Mouse (Mus musculus) ES-E14 (cell line): ENCODE measurements around the gene Olfr125.

Experiments used
- CHD2 ChIP-seq: IDR thresholded peaks from 2 replicates; pipeline ENCODE4 v1.6.1; 2014; ENCODE audit warnings: mild to moderate bottlenecking, low read depth, low read length, inconsistent platforms
- HCFC1 ChIP-seq: IDR thresholded peaks from 2 replicates; pipeline ENCODE4 v1.6.1; 2012; ENCODE audit warnings: low read length, inconsistent platforms, borderline replicate concordance; ENCODE audit not compliant: insufficient read depth
- MAFK ChIP-seq: IDR thresholded peaks from 2 replicates; pipeline ENCODE4 v1.6.1; 2014; ENCODE audit warnings: mild to moderate bottlenecking, low read depth, low read length, inconsistent platforms; ENCODE audit not compliant: insufficient read depth
- ZC3H11A ChIP-seq: IDR thresholded peaks from 2 replicates; pipeline ENCODE4 v1.6.1; 2012; ENCODE audit warnings: low read depth, mild to moderate bottlenecking, inconsistent platforms, low read length, borderline replicate concordance
- ZNF384 ChIP-seq: IDR thresholded peaks from 2 replicates; pipeline ENCODE4 v1.6.1; 2012; ENCODE audit warnings: low read depth, low read length, inconsistent platforms

DNA sequence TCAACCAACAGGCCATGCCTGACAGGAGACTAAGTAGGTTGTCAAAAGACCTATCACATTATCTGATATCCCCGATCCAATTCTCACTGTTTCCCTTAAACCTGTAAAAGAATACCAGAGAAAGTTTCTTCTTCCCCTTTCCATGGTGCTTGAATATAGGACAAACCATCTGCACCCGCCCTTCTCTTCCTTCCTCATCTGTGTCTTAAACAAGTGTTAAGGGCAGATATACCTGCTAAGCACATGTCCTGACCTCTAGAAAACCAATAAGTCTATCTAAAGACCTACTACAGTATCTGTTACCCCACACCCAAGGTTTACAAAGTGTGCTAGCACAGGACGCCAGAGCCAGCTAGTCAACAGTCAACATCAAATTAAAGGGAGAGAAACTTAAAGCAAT lies 41.1 kb downstream of the Olfr125 start:
- TF ChIP-seq ZNF384 (no peak), ZC3H11A (no peak), HCFC1 (no peak), CHD2 (no peak), MAFK (no peak)
